Mouse (Mus musculus) heart, embryonic 14.5 days (tissue): ENCODE measurements around the gene Grm3. TPM values are rescaled to one million over a fixed set of nuclear protein-coding genes. Genes with fewer than 3 reads are reported as not detected.
A peak's percentile ranks its signal among the peaks of the same experiment; 100 is the strongest.

Source experiments
- ATAC-seq: fragments of 200-750 bp; cut with Nextera tagmentation; 2 replicates; pipeline ENCODE4 v1.8.0; 2017; ENCODE audit warnings: low read depth, moderate TSS enrichment; ENCODE audit not compliant: insufficient number of reproducible peaks, insufficient read depth, low FRiP score
- H3K27ac ChIP-seq, 2 experiments: fragments of 200-500 bp in 1 of 2; fragments of 300-500 bp in 1 of 2; sonication (generic) in 1 of 2; replicated peaks in 1 of 2; 2 replicates each; pipeline ENCODE4 v1.5.1; 2012 to 2014; ENCODE audit warnings: low read depth in 2 of 2, low read length in 2 of 2, control low read depth in 1 of 2, mild to moderate bottlenecking in 1 of 2, mixed read lengths in 1 of 2; ENCODE audit not compliant: control insufficient read depth in 1 of 2, insufficient read depth in 1 of 2
- H3K27me3 ChIP-seq: fragments of 300-500 bp; sonication (generic); 2 replicates; pipeline ENCODE4 v1.6.1; 2014; ENCODE audit warnings: mild to moderate bottlenecking, low read length, control low read depth; ENCODE audit not compliant: control insufficient read depth, insufficient read depth
- H3K36me3 ChIP-seq: fragments of 300-500 bp; sonication (generic); 2 replicates; pipeline ENCODE4 v1.6.1; 2014; ENCODE audit warnings: mild to moderate bottlenecking, control low read depth, low read length, mixed read lengths; ENCODE audit not compliant: control insufficient read depth, insufficient read depth
- H3K4me1 ChIP-seq, 2 experiments: fragments of 200-500 bp in 1 of 2; fragments of 300-500 bp in 1 of 2; sonication (generic) in 1 of 2; 2 replicates each; pipeline ENCODE4 v1.6.1; 2012 to 2014; ENCODE audit warnings: low read length in 2 of 2, control low read depth in 1 of 2, mixed read lengths in 1 of 2; ENCODE audit not compliant: control insufficient read depth in 2 of 2, insufficient read depth in 2 of 2
- H3K4me2 ChIP-seq: fragments of 300-500 bp; sonication (generic); 2 replicates; pipeline ENCODE4 v1.6.1; 2014; ENCODE audit warnings: mild to moderate bottlenecking, low read length
- H3K4me3 ChIP-seq, 2 experiments: fragments of 200-500 bp in 1 of 2; fragments of 300-500 bp in 1 of 2; sonication (generic) in 1 of 2; 2 replicates each; pipeline ENCODE4 v1.5.1; 2012 to 2014; ENCODE audit warnings: low read length in 2 of 2, mild to moderate bottlenecking in 2 of 2, control low read depth in 1 of 2, low read depth in 1 of 2, moderate library complexity in 1 of 2; ENCODE audit not compliant: control insufficient read depth in 1 of 2, insufficient read depth in 1 of 2
- H3K9ac ChIP-seq: fragments of 300-500 bp; sonication (generic); 2 replicates; pipeline ENCODE4 v1.6.1; 2014; ENCODE audit warnings: mild to moderate bottlenecking, low read length
- H3K9me3 ChIP-seq: fragments of 300-500 bp; sonication (generic); 2 replicates; pipeline ENCODE4 v1.6.1; 2016; ENCODE audit warnings: low read length, control low read depth; ENCODE audit not compliant: control insufficient read depth
- WGBS: fragments of 180-500 bp; shearing (Covaris S2); extraction: QIAGEN DNeasy Blood & Tissue Kit; methylation state at CpG from one replicate; pipeline ENCODE4 v1.1.7; 2014; 5-methylcytosine and 5-hydroxymethylcytosine counted together
- polyA plus RNA-seq: library from polyadenylated mRNA; unstranded; fragments of >200 nt; fragmentation: Nextera tagmentation; extraction: Ambion mirVana; gene quantifications from 2 replicates; pipeline ENCODE4 v1.2.1, GENCODE M21; 2014

Gene Grm3
- polyA plus RNA-seq, 1 experiment from 2014 or later: 0.39 TPM

GRCm38 (mm10) chr5:9683204-9683603, 41.8 kb downstream of the Grm3 start:
- Histone ChIP-seq H3K27me3 (no peaks in the 10 kb centered on the region), H3K4me3 (no peak overlapping the region), H3K4me2 (no peak overlapping the region), H3K9ac (no peak overlapping the region), H3K27ac (no peak overlapping the region), H3K4me1 (no peaks in the 10 kb centered on the region), H3K9me3 (no peaks in the 10 kb centered on the region), H3K36me3 (no peaks in the 10 kb centered on the region)
- no peak for ATAC-seq
- 48% methylated on average over 2 of the region's 2 CpGs for WGBS

DNA sequence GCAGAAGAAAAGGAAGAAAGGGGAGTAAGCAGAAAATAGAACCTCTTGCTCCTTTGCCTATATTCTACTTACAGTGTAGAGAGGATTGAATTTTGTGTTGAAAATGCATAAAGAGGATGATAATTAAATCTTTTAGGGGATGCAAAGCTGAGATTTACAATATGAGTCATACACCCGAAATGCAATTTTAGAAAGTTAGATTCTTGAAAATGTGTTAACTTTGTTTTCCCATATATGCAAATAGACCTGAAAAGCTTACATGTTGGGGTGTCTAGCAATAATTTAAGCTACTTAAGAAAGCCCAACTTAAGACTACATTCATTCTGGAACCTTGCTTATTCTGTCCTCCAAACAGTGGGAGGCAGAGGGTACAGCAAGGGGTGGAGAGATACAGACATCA, 56.0 kb downstream of the Grm3 start:
- no peak overlapping the region for H3K4me2 ChIP-seq
- H3K4me1 ChIP-seq: no peaks in the 10 kb centered on the region
- no peaks in the 10 kb centered on the region for H3K27me3 ChIP-seq
- H3K27ac ChIP-seq: no peak overlapping the region
- no peaks in the 10 kb centered on the region for H3K9me3 ChIP-seq
- H3K4me3 ChIP-seq: no peak overlapping the region
- H3K9ac ChIP-seq: no peak overlapping the region
- ATAC-seq: no peak
- H3K36me3 ChIP-seq: no peaks in the 10 kb centered on the region
- WGBS: 70% methylated on average over 1 of the region's 1 CpGs

DNA sequence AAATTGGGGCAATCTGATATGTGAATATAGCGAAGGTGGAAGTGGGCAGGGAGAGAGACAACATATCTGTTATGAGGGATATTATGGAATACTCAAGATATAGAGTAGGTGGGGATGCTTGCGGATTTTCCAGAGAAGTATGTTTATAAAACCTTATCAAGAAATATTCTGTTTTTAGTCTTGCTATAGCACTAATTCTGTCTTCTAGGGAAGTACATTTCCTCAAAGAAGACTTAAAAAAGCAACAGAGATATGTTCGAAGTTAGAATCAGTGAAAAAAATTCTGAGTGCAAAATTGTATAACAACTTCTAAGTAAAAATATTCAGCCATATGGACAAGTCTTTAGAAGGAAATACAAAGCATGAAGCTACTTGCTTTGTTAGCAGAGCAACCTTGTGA, 61.6 kb downstream of the Grm3 start:
- Histone ChIP-seq H3K4me1 (no peaks in the 10 kb centered on the region), H3K9ac (no peak overlapping the region), H3K27ac (no peak overlapping the region), H3K27me3 (no peaks in the 10 kb centered on the region), H3K9me3 (no peaks in the 10 kb centered on the region), H3K4me3 (no peak overlapping the region), H3K4me2 (no peak overlapping the region), H3K36me3 (no peaks in the 10 kb centered on the region)
- ATAC-seq: no peak
- 80% methylated on average over 3 of the region's 3 CpGs for WGBS

GRCm38 (mm10) chr5:9661870-9662589, 62.9 kb downstream of the Grm3 start:
- no peak for ATAC-seq
- no peak overlapping the region for H3K4me2 ChIP-seq
- H3K36me3 ChIP-seq: no peaks in the 10 kb centered on the region
- H3K9me3 ChIP-seq: no peaks in the 10 kb centered on the region
- no peak overlapping the region for H3K4me3 ChIP-seq
- no peak overlapping the region for H3K9ac ChIP-seq
- H3K27me3 ChIP-seq: no peaks in the 10 kb centered on the region
- WGBS: 43% methylated on average over 9 of the region's 9 CpGs
- no peak overlapping the region for H3K27ac ChIP-seq
- no peaks in the 10 kb centered on the region for H3K4me1 ChIP-seq

DNA sequence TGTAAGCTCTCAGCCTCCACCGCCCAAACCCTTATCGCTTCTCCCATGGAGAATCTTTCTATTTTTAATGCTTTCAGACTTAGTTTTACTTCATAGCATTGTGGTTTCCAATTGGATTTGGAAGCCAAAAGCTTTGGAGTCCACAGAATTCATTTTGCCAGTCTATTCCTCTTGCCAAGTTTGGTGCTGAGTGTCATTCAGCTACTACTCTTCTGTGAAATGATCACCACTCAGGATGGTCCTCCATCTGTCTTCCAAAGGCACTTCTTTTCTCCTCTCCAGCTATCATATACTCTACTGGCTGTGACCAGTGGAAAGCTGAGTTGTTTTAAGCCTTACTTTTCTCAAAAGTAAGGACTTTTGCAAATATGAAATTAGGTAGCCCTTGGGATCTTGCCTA, 86.4 kb downstream of the Grm3 start:
- no peak overlapping the region for H3K27ac ChIP-seq
- H3K4me2 ChIP-seq: no peak overlapping the region
- no peak overlapping the region for H3K9ac ChIP-seq
- no peak overlapping the region for H3K4me3 ChIP-seq
- no peaks in the 10 kb centered on the region for H3K4me1 ChIP-seq
- WGBS: 86% methylated on average over 2 of the region's 2 CpGs
- no peaks in the 10 kb centered on the region for H3K9me3 ChIP-seq
- H3K27me3 ChIP-seq: no peaks in the 10 kb centered on the region
- ATAC-seq: no peak
- H3K36me3 ChIP-seq: no peaks in the 10 kb centered on the region

DNA sequence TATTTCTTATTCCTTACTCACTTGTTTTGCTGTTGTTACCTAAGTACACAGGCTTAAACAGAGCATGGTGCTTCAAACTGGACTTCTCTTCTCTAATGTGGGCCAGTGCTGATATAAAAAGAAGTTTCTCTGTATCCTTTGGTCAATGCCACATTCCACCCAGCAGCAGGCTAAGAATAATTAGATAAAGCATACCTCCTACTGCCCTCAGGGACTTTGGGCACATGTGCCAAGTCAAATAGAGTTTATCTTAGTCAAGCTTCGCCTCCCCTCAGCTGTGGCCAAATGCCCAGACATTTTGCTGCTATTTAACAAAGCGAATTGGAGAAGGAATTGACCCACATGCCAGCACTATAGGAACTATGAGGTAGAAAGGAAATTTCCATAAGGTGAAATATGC, 97.8 kb downstream of the Grm3 start:
- Histone ChIP-seq H3K4me2 (no peak overlapping the region), H3K9me3 (no peaks in the 10 kb centered on the region), H3K27me3 (no peaks in the 10 kb centered on the region), H3K36me3 (no peaks in the 10 kb centered on the region), H3K4me3 (no peak overlapping the region), H3K4me1 (no peaks in the 10 kb centered on the region; a peak in 1 of 4 replicates), H3K9ac (no peak overlapping the region), H3K27ac (no peak overlapping the region)
- WGBS: 23% methylated on average over 2 of the region's 2 CpGs
- peak; percentile 21; the same call in 1 of the 2 replicates for ATAC-seq

DNA sequence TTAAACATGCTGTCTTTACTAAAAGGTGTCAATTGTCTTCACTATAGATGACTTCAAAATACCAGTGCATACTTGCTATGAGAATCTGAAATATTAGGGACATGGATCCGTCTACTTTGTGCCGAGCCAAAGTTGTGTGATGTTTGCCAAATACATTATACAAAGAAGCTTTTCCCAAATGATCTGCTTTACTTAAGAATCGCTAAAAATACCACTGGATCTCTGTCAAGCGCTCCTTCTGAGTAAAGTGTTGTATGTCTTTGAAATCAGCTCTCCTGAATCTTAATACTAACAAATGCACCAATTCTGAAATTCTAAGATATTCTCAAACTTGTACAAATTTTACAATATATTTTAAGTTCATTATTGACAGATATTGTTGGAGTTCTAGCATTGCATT, 100.6 kb downstream of the Grm3 start:
- ATAC-seq: no peak
- no peak overlapping the region for H3K4me3 ChIP-seq
- H3K9ac ChIP-seq: no peak overlapping the region
- H3K4me2 ChIP-seq: no peak overlapping the region
- H3K9me3 ChIP-seq: no peaks in the 10 kb centered on the region
- no peaks in the 10 kb centered on the region for H3K27me3 ChIP-seq
- no peak overlapping the region for H3K27ac ChIP-seq
- H3K36me3 ChIP-seq: no peaks in the 10 kb centered on the region
- H3K4me1 ChIP-seq: no peaks in the 10 kb centered on the region; a peak in 1 of 4 replicates
- WGBS: 79% methylated on average over 4 of the region's 4 CpGs

DNA sequence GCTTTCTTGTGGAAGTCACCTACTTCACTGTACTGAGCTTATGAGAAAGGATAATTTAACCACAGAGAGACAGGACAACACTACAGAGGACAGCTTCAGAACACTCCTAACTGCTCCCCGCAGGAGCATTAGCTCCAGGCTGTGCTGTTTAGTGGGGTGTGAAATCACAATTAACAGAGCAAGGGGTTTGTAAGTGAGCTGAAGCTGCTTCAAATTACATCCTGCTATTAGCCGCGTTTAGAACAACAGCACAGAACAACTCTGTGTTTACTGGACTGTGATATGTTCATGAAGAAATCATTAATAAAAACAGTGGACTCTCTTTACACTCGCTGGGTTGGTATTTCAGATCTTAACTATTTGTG, 101.9 kb downstream of the Grm3 start:
- Histone ChIP-seq H3K9ac (no peak overlapping the region), H3K4me2 (no peak overlapping the region), H3K4me1 (no peaks in the 10 kb centered on the region; a peak in 1 of 4 replicates), H3K4me3 (no peak overlapping the region), H3K27ac (no peak overlapping the region), H3K27me3 (no peaks in the 10 kb centered on the region), H3K36me3 (no peaks in the 10 kb centered on the region), H3K9me3 (no peaks in the 10 kb centered on the region)
- 32% methylated on average over 4 of the region's 4 CpGs for WGBS
- ATAC-seq: no peak
